Mouse (Mus musculus): Measurements from ENCODE around the gene Reg4.

DNA sequence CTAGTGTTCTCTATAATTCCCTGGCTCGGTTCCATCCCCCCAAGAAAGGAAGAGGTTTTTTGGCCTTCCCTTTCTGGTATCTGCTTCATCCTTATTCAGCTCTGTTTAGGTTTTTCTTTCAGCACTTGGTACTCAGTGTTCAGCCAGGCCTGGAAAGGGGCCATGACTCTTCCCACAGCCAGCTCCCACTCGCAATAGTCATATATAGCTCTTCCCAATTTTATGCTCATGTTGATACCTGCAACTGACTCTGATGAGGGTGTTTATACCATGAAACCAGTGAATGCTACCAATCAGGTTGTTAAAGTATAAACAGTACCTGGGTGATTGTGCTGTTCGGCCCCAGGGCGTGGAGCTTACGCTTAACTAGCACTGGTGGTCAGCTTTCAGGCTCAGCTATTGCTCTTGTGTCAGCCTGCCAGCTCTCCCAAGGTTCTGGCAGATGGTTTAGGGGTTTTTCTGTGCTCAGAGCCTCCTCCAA is 37.4 kb downstream of the Reg4 start:
- TF ChIP-seq CTCF (IDR thresholded peaks at IDR 0.05; ENCODE audit: control insufficient read depth, insufficient read depth, insufficient read length) (no peak), USF1 (IDR thresholded peaks at IDR 0.05; ENCODE audit: low read depth) (no peak), MAX (IDR thresholded peaks at IDR 0.05) (no peak), CEBPB (IDR thresholded peaks at IDR 0.05; ENCODE audit: low read depth) (no peak)
